Mouse (Mus musculus): ENCODE data around the gene Synm. TPM values are rescaled to one million over a fixed set of nuclear protein-coding genes. Genes with fewer than 3 reads are reported as not detected.

Gene Synm
- total RNA-seq, 2 experiments from 2014 or later = 254 to 276 TPM

- intact Hi-C loops (cut with DNase I) = no loop called here
- peak in 1 of 2 experiments; percentile 9 for DNase-seq
These were observed 49.3 kb downstream of the Synm start for GRCm38 (mm10) chr7:67710216-67710615.

- intact Hi-C loops (cut with DNase I) = no loop called here
These were observed 51.4 kb downstream of the Synm start for GRCm38 (mm10) chr7:67708160-67708559.

GRCm38 (mm10) chr7:67701252-67701914 lies 58.2 kb downstream of the Synm start:
- no peak for DNase-seq
- intact Hi-C loops (cut with DNase I) = loop anchor here (2.0 to 5.0 kb wide), 2 partner anchors 29 to 56 kb away; partner anchors contain the start of gene Synm

More at GRCm38 (mm10) chr7:67708160-67708559, 51.4 kb downstream of the Synm start:
- DNase-seq = no peak

GRCm38 (mm10) chr7:67700846-67701245 lies 58.7 kb downstream of the Synm start:
- intact Hi-C loops (cut with DNase I) = loop anchor here (2.0 to 5.0 kb wide), 2 partner anchors 28 to 56 kb away; partner anchors contain the start of gene Synm
- DNase-seq = peak in 1 of 2 experiments; percentile 37

GRCm38 (mm10) chr7:67699301-67699700 lies 60.2 kb downstream of the Synm start:
- intact Hi-C loops (cut with DNase I) = no loop called here
- no peak for DNase-seq

GRCm38 (mm10) chr7:67697892-67698630 lies 61.5 kb downstream of the Synm start:
- DNase-seq = no peak
- intact Hi-C loops (cut with DNase I) = no loop called here

GRCm38 (mm10) chr7:67695906-67696305 lies 63.6 kb downstream of the Synm start:
- DNase-seq = no peak
- intact Hi-C loops (cut with DNase I) = no loop called here

- DNase-seq = no peak
- intact Hi-C loops (cut with DNase I) = no loop called here
These were observed 66.6 kb downstream of the Synm start for GRCm38 (mm10) chr7:67692791-67693538.

GRCm38 (mm10) chr7:67692141-67692540 lies 67.4 kb downstream of the Synm start:
- intact Hi-C loops (cut with DNase I) = no loop called here
- DNase-seq = no peak

- DNase-seq = peak in 1 of 2 experiments; percentile 32
- intact Hi-C loops (cut with DNase I) = no loop called here
These were observed 68.5 kb downstream of the Synm start for GRCm38 (mm10) chr7:67691036-67691435.

GRCm38 (mm10) chr7:67689793-67690192 lies 69.7 kb downstream of the Synm start:
- intact Hi-C loops (cut with DNase I) = no loop called here
- no peak for DNase-seq

GRCm38 (mm10) chr7:67688281-67688680 lies 71.3 kb downstream of the Synm start:
- intact Hi-C loops (cut with DNase I) = no loop called here
- DNase-seq = no peak

GRCm38 (mm10) chr7:67686545-67686944 lies 73.0 kb downstream of the Synm start:
- intact Hi-C loops (cut with DNase I) = no loop called here
- no peak for DNase-seq

- DNase-seq = no peak
These were observed 76.5 kb downstream of the Synm start for GRCm38 (mm10) chr7:67683006-67683405.

GRCm38 (mm10) chr7:67681078-67681477 lies 78.5 kb downstream of the Synm start:
- intact Hi-C loops (cut with DNase I) = no loop called here
- no peak for DNase-seq

More at GRCm38 (mm10) chr7:67683006-67683405, 76.5 kb downstream of the Synm start:
- intact Hi-C loops (cut with DNase I) = no loop called here

Small RNA genes lying within 50 kb of the gene (microRNA-seq; reads per million reads assigned to microRNA genes)
- 0 reads per million in 2 experiments for gene Gm23844

Other genes starting within 250 kb of the Synm start
- gene Lrrc28, start 114.5 kb downstream of the Synm start, total RNA-seq (2021) = 10 to 100 TPM; 22.8 to 23.2 TPM
- gene Ttc23, start 112.3 kb downstream of the Synm start, total RNA-seq (2021) = 10 to 100 TPM; 18.3 to 18.9 TPM
- 10 to 100 TPM in 1 of 2 experiments, 1 to 10 TPM in 1; 6.9 to 10.5 TPM for gene Igf1r, start 193.1 kb upstream of the Synm start, total RNA-seq (2021)

All from gastrocnemius, postnatal 36 days (tissue).